Mouse (Mus musculus) neural tube, embryonic 10.5 days (tissue): Measurements from ENCODE around the gene 1810043G02Rik.
"Not testable (repeated sequence)": the region's sequence is repeated elsewhere in the genome, so short reads cannot be mapped to it uniquely, and the experiment has no call there.

Source experiments
- DNase-seq: peaks from one replicate; pipeline ENCODE4 v3.0.0-alpha.2; 2017; ENCODE audit warnings: low spot score; ENCODE audit errors: extremely low spot score

1810043G02Rik gene

DNA sequence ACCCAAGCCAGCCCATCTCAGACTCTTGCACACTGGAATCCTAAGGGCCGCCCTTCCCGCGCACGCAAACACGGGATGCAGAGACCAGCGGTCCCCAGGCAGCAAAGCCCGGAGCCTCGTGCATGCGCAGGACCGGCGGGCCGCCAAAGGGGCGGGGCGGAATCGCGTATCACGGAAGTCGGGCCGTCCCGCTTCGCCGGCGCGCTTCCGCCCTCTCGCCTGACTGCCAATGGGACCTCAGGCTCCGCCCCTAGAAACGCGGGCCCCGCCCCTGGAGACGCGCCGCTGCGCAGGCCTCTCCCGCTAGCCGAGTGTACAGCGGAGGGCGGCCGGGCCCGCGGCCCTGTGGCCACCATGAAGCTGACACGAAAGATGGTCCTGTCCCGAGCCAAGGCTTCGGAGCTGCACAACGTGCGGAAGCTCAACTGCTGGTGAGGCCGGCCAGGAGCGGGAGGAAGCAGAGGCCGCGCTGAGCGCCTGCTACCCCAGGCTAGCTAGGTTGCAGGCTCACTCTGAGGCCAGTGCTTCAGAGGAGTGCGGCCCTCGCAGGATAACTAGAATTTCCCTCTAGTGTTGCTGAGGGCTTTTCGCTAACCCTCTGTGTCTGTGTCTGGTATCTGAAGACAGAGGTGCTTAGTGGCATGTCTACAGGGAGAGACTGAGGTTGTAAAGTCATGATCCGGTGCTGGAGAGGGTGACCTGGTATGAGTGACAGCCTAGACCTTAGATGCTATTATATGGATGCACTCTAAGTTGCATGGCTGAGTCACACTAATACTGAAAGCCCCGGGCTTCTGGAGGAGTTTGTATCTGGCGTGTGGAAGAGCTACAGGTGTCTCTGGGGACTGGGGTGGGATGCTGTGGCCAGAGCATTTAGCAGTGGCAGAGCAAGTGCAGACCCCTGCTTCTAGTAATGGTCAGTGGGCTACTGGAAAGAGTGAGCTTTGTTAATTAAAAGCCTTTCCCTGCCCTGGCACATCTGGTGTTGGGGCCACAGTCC, at the start of gene 1810043G02Rik:
Gene 1810043G02Rik (plus strand): TSS at position 174 of the 1,000 bp plus-strand sequence.
- peak; percentile 99 for DNase-seq

DNA sequence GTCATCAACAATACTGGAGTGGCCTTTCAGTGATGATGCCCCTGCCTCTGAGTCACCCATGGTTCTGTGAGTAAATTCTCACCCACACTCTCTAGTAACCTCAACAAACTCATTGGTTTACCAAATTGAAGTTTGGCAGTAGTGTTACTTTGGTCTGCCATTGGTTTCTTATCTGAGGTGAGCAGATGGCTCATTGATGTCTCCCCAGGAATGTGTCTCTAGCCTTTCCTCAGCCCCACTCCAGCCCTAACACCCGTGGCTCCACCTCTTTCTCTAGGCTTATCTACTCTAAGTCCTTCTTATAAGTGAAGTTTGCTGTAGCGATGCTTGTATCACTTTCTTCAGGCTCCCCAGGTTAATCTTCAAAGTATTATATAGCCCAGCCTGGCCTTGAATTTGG, 38.6 kb upstream of the 1810043G02Rik start:
- DNase-seq = no peak

DNA sequence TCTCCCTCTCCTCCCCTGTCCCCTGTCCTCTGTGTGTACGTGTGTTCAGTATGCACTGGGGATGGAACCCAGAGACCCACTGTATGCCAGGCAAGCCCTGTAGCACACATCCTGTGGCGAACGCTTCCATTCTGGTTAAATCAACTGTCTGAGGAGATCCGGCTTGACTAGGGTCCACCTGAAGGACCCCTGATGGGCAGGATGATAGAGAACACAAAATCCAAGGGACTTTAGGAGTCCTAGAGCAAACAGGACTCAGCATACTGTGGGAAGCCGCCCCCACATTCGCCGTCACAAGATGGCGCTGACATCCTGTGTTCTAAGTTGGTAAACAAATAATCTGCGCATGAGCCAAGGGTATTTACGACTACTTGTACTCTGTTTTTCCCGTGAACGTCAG, 27.9 kb upstream of the 1810043G02Rik start:
- DNase-seq = not testable (repeated sequence)

DNA sequence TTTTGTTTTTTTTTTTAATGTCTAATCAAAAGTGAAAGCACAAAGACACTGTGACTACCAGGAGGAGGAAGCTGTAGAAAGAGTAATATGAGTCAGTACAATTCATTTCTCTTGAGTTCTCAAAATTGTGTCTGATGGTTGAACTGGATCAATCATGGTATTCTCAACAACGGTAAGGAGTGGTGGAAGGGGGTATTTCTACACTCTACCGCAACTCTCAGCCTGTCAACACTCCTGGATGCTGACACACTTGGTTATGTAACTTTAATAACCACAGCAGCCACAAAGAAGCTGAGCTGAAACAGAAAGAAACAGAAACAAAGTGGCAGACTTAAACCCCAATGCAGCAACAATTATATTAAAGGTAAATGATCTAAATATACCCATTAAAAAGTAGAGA, 15.6 kb upstream of the 1810043G02Rik start:
- DNase-seq = no peak

DNA sequence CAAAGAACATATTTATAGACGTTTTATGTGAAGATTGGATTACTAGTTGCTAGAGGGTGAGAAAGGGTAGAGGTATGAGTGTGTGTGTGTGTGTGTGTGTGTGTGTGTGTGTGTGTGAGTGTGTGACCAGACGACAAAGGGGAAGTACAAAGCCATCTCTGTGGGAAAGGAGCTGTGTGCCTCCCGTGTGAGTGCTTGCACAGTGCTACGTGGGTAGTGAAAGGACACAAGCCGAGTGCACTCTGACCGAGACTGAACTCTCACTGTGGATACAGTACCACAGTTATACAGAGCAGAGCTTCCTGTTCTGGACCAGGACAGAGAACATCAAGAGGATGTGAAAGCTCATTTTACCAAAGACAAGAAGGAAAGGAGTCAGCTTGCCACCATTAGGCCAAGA, 14.4 kb upstream of the 1810043G02Rik start:
- no peak for DNase-seq

- peak; percentile 55 for DNase-seq
Observed at GRCm38 (mm10) chr10:77969274-77969972, 8.9 kb upstream of the 1810043G02Rik start.

- no peak for DNase-seq
Observed at GRCm38 (mm10) chr10:77969973-77970325, 8.4 kb upstream of the 1810043G02Rik start.

GRCm38 (mm10) chr10:77970481-77970880, 7.8 kb upstream of the 1810043G02Rik start, which contains the start of gene Trpm2:
TSS of gene Trpm2 (minus strand) at chr10:77970563.
- no peak for DNase-seq

DNA sequence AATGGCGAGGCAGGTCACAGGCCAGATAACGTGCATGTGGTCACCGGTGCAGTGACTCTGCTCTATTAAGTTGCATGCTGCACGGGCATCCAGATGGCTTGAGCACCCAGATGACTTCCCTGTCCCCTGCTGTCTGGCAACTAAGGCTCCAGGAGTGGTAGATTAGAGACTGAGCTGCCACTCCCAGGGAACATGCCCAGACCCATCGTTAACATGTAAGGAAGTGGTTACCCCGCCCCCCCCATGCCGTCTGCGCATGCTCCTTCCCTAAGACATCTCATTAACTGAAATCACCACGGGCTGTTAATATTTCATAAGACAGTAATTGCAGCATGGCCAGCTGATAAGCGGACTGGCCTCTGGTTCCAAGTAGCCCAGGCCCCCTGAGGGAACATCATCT, 7.1 kb upstream of the 1810043G02Rik start:
- no peak for DNase-seq

DNA sequence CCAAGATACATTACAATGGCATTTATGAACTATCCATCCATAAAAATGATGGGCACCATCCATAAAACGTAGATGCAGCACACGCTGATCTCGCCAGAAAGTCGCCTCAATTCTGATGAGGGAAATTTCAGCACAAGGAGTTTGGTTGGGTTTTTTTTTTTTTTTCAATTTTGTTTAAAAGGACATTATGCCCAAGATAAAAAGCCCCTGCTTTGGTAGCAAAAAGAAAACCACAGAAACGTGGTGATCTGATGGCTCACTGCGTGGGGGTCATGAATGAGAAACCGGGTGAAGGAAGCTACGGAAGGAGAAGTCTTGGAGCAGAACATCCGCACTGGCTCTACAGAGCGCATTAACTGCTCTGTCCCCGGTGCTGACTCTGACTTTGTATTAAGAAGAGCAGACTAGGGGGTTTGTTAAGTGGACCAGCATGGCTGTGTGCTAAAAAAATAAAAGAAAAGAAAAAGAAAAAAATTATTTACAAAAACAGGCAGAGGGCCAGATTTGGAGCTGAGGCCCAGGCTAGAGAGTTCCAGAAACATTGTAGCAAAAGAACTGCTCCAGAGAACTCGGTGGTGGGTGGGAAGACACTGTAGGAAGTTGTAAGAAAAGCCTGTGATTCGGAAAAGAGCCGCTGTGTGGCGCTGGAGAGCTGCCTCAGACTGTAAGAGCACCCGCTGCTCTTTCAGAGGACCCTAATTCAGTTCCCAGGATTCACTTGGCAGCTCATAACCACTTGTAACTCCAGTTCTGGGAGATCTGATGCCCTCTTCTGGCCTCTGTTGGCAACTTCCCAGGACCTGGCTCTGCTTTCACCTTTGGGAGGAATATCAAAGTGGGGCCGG, 6.4 kb upstream of the 1810043G02Rik start:
- no peak for DNase-seq

DNA sequence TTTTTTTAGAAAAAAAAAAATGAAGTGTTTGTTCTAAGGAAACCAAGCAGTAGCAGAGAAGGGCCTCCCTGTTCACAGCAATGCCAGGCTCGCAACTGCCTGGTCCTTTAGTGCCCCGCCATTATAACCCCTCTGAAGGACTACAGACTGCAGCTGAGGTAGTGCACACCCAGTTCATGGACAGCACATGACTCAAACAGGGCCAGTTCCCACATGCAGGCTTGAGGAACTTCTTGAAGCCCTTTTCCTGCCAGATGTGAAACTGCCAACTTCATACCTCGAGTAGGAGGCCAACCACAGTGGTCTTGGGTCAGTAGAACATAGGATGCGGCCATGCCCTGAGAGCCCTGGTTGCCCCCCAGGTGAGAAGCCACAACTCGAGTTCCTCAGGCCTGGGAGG, 4.0 kb upstream of the 1810043G02Rik start:
- DNase-seq = no peak

- DNase-seq = no peak
Observed at GRCm38 (mm10) chr10:77974811-77975210, 3.5 kb upstream of the 1810043G02Rik start.

- DNase-seq = no peak
Observed at GRCm38 (mm10) chr10:77975653-77976052, 2.7 kb upstream of the 1810043G02Rik start.

GRCm38 (mm10) chr10:77976458-77977150, 1.7 kb upstream of the 1810043G02Rik start:
- DNase-seq = no peak

GRCm38 (mm10) chr10:77984660-77985059, 6.3 kb downstream of the 1810043G02Rik start:
- DNase-seq = peak; percentile 79

- DNase-seq = no peak
Observed at GRCm38 (mm10) chr10:77985775-77986174, 7.5 kb downstream of the 1810043G02Rik start.

GRCm38 (mm10) chr10:77995639-77996038, 17.3 kb downstream of the 1810043G02Rik start:
- DNase-seq = no peak

DNA sequence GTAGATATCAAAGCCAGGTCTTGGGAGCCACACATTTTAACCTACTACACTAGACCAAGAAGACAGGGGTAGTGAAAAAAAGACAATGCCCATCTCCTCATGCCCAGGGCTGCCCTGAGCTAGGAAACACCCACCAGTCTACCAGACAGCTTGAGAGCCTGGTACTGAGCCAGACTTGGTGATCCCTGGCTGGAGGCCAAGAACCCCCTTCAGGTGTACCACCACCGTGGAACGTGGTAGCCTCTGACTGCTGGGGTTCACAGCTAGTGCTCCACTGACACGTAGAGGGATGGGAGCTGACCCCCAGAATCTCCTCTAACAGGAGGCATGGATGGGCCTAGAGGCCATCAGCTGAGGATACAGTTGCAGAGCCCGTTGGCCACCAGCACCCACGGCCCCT, 21.9 kb downstream of the 1810043G02Rik start:
- DNase-seq = no peak

DNA sequence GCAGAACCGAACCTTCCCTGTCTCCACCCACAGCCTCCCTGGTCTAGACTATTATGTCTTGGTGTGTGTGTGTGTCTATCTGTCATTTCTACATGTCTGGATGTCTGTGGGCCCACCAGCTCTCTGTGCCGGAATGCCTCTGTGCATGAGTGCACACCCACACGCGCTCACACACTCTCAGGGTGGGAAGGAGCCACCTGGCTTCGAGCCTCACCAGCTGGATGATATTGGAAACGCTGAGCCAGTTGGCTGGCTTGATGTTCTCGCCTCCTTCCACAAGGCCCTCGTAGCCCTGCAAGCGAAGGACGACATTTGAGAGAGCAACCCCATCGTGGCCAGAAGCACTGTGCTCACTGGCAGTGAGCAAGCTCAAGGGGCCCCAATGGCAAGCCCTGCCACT, 23.5 kb downstream of the 1810043G02Rik start:
- DNase-seq = no peak

DNA sequence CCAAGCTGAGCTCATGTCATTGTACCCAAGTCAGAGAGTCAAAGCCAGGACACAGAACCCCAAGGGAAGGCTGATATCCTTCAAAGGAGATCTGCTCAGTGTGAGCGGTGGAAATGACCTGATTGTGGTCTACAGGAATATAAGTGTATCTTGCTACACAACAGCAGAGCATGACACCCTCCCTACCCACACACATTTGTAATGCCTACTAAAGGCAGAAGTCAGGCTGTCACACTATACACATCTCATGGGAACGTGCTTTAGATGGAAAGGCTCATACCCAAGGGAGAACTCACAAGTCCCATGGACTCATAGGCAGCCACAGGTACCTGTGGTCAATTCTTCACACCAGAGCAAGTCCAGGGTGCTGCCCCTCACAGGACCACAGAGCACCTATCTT, 24.0 kb downstream of the 1810043G02Rik start:
- DNase-seq = no peak
